ENCODE assay signal across 8 mouse cellular contexts in genomic region chrX:169798987-169799680, GRCm38 (mm10). TPM values are rescaled to one million over a fixed set of nuclear protein-coding genes. Genes with fewer than 3 reads are reported as not detected.
DNase-seq lines count a peak whose midpoint lies in the region; ATAC-seq and TF ChIP-seq lines count a peak whose summit lies in the region.
"Had no signal": no experiment of that assay in that cellular context is flagged by ENCODE, and none has a peak within 500 bp of the region (broad histone marks: within the 10 kb centered on the region; RNA-seq: fewer than 3 reads in every experiment).

No protein-coding gene starts in this region.

- CTCF ChIA-PET in Patski (lab: Charles Lee): interaction anchor here (0.6 to 1.6 kb wide), 8 partner anchors 36 to 361 kb away, joined by 3 to 4 read pairs (median 3); no protein-coding TSS in a partner anchor

- WGBS in embryonic facial prominence, embryonic 15.5 days: 11% methylated on average over 11 of the region's 11 CpGs
- WGBS in hindbrain, embryonic 12.5 days: 4% methylated on average over 11 of the region's 11 CpGs
- 10% methylated on average over 11 of the region's 11 CpGs for WGBS in midbrain, embryonic 12.5 days

- no peak overlapping the region for H3K27ac ChIP-seq in embryonic facial prominence, embryonic 15.5 days (replicated peaks)
- no peak overlapping the region for H3K27ac ChIP-seq in hindbrain, embryonic 12.5 days
- peak overlapping the region; percentile 25; the same call in 1 of the 2 replicates for H3K27ac ChIP-seq in midbrain, embryonic 12.5 days (replicated peaks)

- no peaks in the 10 kb centered on the region for H3K9me3 ChIP-seq in embryonic facial prominence, embryonic 15.5 days (replicated peaks)
- no peaks in the 10 kb centered on the region for H3K9me3 ChIP-seq in hindbrain, embryonic 12.5 days (replicated peaks)
- H3K9me3 ChIP-seq in midbrain, embryonic 12.5 days: no peaks in the 10 kb centered on the region

- no peaks in the 10 kb centered on the region for H3K27me3 ChIP-seq in Patski
- no peaks in the 10 kb centered on the region for H3K27me3 ChIP-seq in embryonic facial prominence, embryonic 15.5 days
- H3K27me3 ChIP-seq in hindbrain, embryonic 12.5 days: peaks cover 21% of the 10 kb centered on the region
- H3K27me3 ChIP-seq in midbrain, embryonic 12.5 days: peaks cover 4% of the 10 kb centered on the region; the same call in 1 of the 2 replicates

- peak; percentile 51 for ATAC-seq in CD4-positive, CD25-positive, alpha-beta regulatory T cell, adult 4 months
- no peak for ATAC-seq in Patski
- no peak for ATAC-seq in embryonic facial prominence, embryonic 15.5 days (ENCODE audit: insufficient number of reproducible peaks, low FRiP score, low TSS enrichment, low read depth)
- ATAC-seq in hindbrain, embryonic 12.5 days (ENCODE audit: low FRiP score): peak; percentile 61; the same call in 1 of the 2 replicates
- ATAC-seq in midbrain, embryonic 12.5 days (ENCODE audit: low FRiP score, low read depth): peak; percentile 61; the same call in 1 of the 2 replicates

- peak; percentile 60 for TF ChIP-seq CTCF in Patski (IDR thresholded peaks at IDR 0.05)

- in situ Hi-C loops in Patski (cut with MboI; ENCODE audit: low pct_unique_long_range_greater_than_20kb): no loop called here

- peak overlapping the region; percentile 33 for H3K4me3 ChIP-seq in embryonic facial prominence, embryonic 15.5 days (replicated peaks)
- H3K4me3 ChIP-seq in hindbrain, embryonic 12.5 days: peak overlapping the region; percentile 28
- peak overlapping the region; percentile 31 for H3K4me3 ChIP-seq in midbrain, embryonic 12.5 days

- no peak for DNase-seq in Patski (ENCODE audit: low read depth, low spot score)
- DNase-seq in layer of hippocampus, postnatal 14 days (ENCODE audit: low spot score in 2 of 2): peak; percentile 45 to 61
- DNase-seq in yolk sac, embryonic 10.5 days (ENCODE audit: low spot score): peak; percentile 15

- H3K4me2 ChIP-seq in embryonic facial prominence, embryonic 15.5 days (replicated peaks): 0 out of 2 replicates have a peak overlapping the region, but pooled peaks have one; percentile 17
- H3K4me2 ChIP-seq in hindbrain, embryonic 12.5 days (replicated peaks): peak overlapping the region; percentile 33
- H3K4me2 ChIP-seq in midbrain, embryonic 12.5 days (replicated peaks): peak overlapping the region; percentile 21; the same call in 1 of the 2 replicates

- H3K9ac ChIP-seq in embryonic facial prominence, embryonic 15.5 days: no peak overlapping the region
- H3K9ac ChIP-seq in hindbrain, embryonic 12.5 days: no peak overlapping the region
- peak overlapping the region; percentile 44; the same call in 1 of the 2 replicates for H3K9ac ChIP-seq in midbrain, embryonic 12.5 days (replicated peaks)

- no peaks in the 10 kb centered on the region for H3K36me3 ChIP-seq in embryonic facial prominence, embryonic 15.5 days
- H3K36me3 ChIP-seq in hindbrain, embryonic 12.5 days: no peaks in the 10 kb centered on the region
- H3K36me3 ChIP-seq in midbrain, embryonic 12.5 days: no peaks in the 10 kb centered on the region

- H3K4me1 ChIP-seq in embryonic facial prominence, embryonic 15.5 days: 0 out of 2 replicates have a peak, but pooled peaks cover 3% of the 10 kb centered on the region
- H3K4me1 ChIP-seq in hindbrain, embryonic 12.5 days: no peaks in the 10 kb centered on the region
- H3K4me1 ChIP-seq in midbrain, embryonic 12.5 days: no peaks in the 10 kb centered on the region

- POLR2A ChIA-PET in Patski (lab: Charles Lee): no interaction called here

RNA-seq across cellular contexts. Expression of gene 4933400A11Rik, which starts 19.7 kb away (rescaled TPM):
- polyA plus RNA-seq in CD4-positive, CD25-positive, alpha-beta regulatory T cell, adult 4 months (2017; shearing (Covaris generic)): not detected
- polyA plus RNA-seq in Patski (2021): not detected
- not detected in 2 replicates for polyA plus RNA-seq in embryonic facial prominence, embryonic 15.5 days (2015; fragmentation: Nextera tagmentation; extraction: Ambion mirVana)
- 0.46 TPM in 1 of 2 replicates, not detected in the other for polyA plus RNA-seq in hindbrain, embryonic 12.5 days (2016; fragmentation: Nextera tagmentation; extraction: Ambion mirVana)
- total RNA-seq in layer of hippocampus, postnatal 14 days (2021): not detected
- polyA plus RNA-seq in midbrain, embryonic 12.5 days (2016; fragmentation: Nextera tagmentation; extraction: Ambion mirVana): not detected in 2 replicates
- polyA plus RNA-seq: frontal cortex, adult 2 months had no signal

Comparison
In these comparisons a context has a peak if more than half of its experiments do, and no peak if none do; other contexts are left out.
1. ATAC-seq: peak in CD4-positive, CD25-positive, alpha-beta regulatory T cell, adult 4 months (single experiment), hindbrain, embryonic 12.5 days (single experiment) and midbrain, embryonic 12.5 days (single experiment); none in Patski (single experiment) and embryonic facial prominence, embryonic 15.5 days (single experiment).
2. Peak in every context shown above with its lines, with median percentiles within 50 percentile points of each other: H3K4me2 ChIP-seq and H3K4me3 ChIP-seq.